Mouse (Mus musculus) lung, embryonic 15.5 days (tissue): ENCODE measurements at regions not wholly inside any gene's neighbourhood (a gene's known extent, or its start where the extent isn't known, plus 50 kb on each side); places are given as distances from the start of the nearest gene placed in this dataset.
A peak's percentile ranks its signal among the peaks of the same experiment; 100 is the strongest.

Experiments used
- ATAC-seq: fragments of 200-750 bp; cut with Nextera tagmentation; 2 replicates; pipeline ENCODE4 v1.8.0; 2017; ENCODE audit warnings: moderate number of reproducible peaks, borderline replicate concordance; ENCODE audit not compliant: low FRiP score, low TSS enrichment; ENCODE audit errors: extremely low read depth
- H3K27ac ChIP-seq: fragments of 300-500 bp; sonication (generic); 2 replicates; pipeline ENCODE4 v1.5.1; 2015; ENCODE audit warnings: moderate library complexity, mild to moderate bottlenecking, inconsistent platforms
- H3K27me3 ChIP-seq: fragments of 300-500 bp; sonication (generic); 2 replicates; pipeline ENCODE4 v1.6.1; 2015; ENCODE audit warnings: inconsistent platforms
- H3K36me3 ChIP-seq: fragments of 300-500 bp; sonication (generic); 2 replicates; pipeline ENCODE4 v1.6.1; 2015; ENCODE audit warnings: inconsistent platforms
- H3K4me1 ChIP-seq: fragments of 300-500 bp; sonication (generic); 2 replicates; pipeline ENCODE4 v1.6.1; 2015; ENCODE audit warnings: inconsistent platforms
- H3K4me2 ChIP-seq: fragments of 300-500 bp; sonication (generic); 2 replicates; pipeline ENCODE4 v1.6.1; 2015; ENCODE audit warnings: inconsistent platforms, mild to moderate bottlenecking, moderate library complexity
- H3K4me3 ChIP-seq: fragments of 300-500 bp; sonication (generic); 2 replicates; pipeline ENCODE4 v1.5.1; 2015; ENCODE audit warnings: mild to moderate bottlenecking, inconsistent platforms
- H3K9ac ChIP-seq: fragments of 300-500 bp; sonication (generic); 2 replicates; pipeline ENCODE4 v1.6.1; 2015; ENCODE audit warnings: inconsistent platforms
- H3K9me3 ChIP-seq: fragments of 300-500 bp; sonication (generic); 2 replicates; pipeline ENCODE4 v1.6.1; 2016; ENCODE audit warnings: inconsistent platforms
- WGBS: fragments of 180-500 bp; shearing (Covaris S2); methylation state at CpG from one replicate; pipeline ENCODE4 v1.1.7; 2015; 5-methylcytosine and 5-hydroxymethylcytosine counted together

DNA sequence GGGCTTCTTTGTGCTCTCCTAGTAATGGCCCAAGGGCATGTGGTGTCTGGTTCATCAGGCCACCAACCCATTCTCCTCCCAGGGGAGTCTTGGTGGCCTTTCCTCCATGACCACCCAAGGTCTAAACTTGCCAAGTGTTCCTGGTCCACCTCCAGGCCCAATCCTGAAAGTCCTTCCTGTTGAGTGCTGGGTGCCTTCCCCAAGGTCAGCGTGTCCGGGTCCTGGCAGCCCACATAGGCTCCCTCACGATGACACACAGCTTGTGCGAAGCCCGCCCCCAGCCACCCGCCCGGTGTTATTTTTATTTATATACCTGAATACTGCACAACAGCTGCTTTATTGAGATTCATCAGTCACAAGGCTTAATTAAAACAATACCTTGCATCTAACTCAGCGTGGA is 161.8 kb upstream of the A530016L24Rik start:
- Histone ChIP-seq H3K4me2 (no peak overlapping the region), H3K4me3 (no peak overlapping the region), H3K4me1 (peaks cover 12% of the 10 kb centered on the region), H3K27me3 (no peaks in the 10 kb centered on the region), H3K9me3 (no peaks in the 10 kb centered on the region), H3K36me3 (no peaks in the 10 kb centered on the region), H3K27ac (no peak overlapping the region), H3K9ac (no peak overlapping the region)
- WGBS: 83% methylated on average over 8 of the region's 8 CpGs
- no peak for ATAC-seq

DNA sequence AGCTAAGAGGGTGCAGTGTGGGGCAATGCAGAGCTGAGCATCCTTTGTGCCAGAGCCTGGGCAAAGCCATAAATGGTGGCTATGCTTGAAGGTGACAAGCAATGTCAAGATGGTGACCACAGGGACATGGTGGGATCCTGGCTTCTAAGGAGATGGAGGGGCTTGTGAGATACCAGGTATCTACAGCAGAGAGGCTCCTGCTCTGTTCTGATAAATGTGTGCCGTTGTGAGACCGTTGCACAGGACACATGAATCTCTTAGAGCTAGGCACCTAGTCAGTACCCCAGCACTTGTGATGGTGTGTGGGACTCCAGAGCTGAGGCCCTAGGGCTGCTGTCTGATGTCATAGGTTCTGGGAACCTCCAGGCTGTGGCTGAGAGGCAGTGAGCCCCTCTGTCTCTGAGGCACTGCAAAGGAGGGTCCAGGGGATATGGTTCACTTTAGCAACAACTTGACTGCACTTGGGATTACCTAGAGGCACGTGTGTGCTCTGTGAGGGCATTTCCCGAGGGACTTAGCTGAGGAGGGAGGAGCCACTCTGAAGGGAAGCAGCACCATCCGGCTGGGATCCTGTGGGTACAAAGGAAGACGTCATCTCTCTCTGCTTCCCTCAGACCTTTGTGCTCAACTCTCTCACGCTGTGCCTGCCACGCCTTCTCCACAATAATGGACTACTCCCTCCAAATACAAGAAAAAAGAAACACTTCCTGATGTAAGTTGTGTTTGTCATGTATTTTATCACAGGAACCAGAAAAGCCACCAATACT is 160.3 kb upstream of the A530016L24Rik start:
- ATAC-seq: no peak
- H3K4me2 ChIP-seq: no peak overlapping the region
- 36% methylated on average over 8 of the region's 8 CpGs for WGBS

DNA sequence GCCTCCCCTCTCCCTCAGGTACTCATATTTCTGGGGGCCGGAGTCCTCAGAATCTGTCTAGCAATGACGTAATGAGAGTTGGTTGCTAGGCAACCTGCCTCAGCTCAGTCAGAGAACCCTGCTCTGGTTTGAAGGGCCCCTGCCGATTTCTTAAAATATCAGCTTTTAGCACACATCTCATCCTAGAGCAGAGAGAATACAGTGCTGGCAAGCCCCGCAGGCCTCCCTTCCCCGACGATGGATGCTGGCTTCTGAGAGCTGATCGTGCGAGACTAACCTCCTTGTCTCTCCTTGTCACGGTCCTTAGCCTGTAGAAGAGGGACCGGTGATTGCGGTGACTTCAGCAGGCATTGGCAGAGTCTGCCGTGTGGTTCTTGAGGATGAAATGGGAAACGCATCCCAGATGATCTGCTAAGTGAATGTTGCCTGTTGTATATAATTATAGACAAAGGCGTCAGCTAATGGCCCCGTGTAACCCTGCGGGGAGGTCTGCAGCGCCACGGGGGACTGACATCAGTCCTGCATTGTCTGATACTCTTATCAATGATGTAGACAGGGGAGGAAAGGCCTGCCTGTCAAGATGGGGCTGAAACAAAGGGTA is 159.4 kb upstream of the A530016L24Rik start:
- ATAC-seq: no peak
- Histone ChIP-seq H3K27me3 (no peaks in the 10 kb centered on the region), H3K9me3 (no peaks in the 10 kb centered on the region), H3K4me1 (peaks cover 32% of the 10 kb centered on the region), H3K36me3 (no peaks in the 10 kb centered on the region), H3K9ac (no peak overlapping the region), H3K4me3 (no peak overlapping the region), H3K27ac (no peak overlapping the region), H3K4me2 (no peak overlapping the region)
- WGBS: 20% methylated on average over 18 of the region's 18 CpGs

More for the DNA sequence above, 160.3 kb upstream of the A530016L24Rik start:
- Histone ChIP-seq H3K36me3 (no peaks in the 10 kb centered on the region), H3K9ac (no peak overlapping the region), H3K27ac (no peak overlapping the region), H3K27me3 (no peaks in the 10 kb centered on the region), H3K4me3 (no peak overlapping the region), H3K9me3 (no peaks in the 10 kb centered on the region), H3K4me1 (peaks cover 24% of the 10 kb centered on the region)

DNA sequence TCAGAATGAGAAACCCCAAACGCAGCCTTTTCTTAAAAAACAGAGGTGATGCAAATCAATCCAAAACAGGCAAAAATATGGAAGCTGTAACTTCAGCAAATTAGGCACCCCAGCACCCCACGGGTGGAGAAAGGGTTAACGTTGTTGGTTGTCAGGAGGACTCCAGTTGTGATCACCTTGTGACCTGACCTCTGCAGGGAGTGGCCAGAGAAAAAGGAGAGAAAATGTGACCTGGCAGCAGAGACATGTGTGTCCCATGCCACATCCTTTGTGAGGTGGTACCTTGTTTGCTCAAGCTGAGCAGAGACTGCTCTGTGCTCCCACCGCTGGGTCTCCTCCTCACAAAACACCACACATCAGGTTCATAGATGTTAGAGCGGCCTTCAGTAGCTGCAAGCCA is 158.7 kb upstream of the A530016L24Rik start:
- Histone ChIP-seq H3K9ac (no peak overlapping the region), H3K4me2 (no peak overlapping the region), H3K27ac (no peak overlapping the region), H3K4me3 (no peak overlapping the region), H3K9me3 (no peaks in the 10 kb centered on the region), H3K4me1 (peaks cover 34% of the 10 kb centered on the region), H3K27me3 (no peaks in the 10 kb centered on the region), H3K36me3 (no peaks in the 10 kb centered on the region)
- ATAC-seq: no peak
- whole genome bisulfite sequencing: 51% methylated on average over 5 of the region's 5 CpGs

DNA sequence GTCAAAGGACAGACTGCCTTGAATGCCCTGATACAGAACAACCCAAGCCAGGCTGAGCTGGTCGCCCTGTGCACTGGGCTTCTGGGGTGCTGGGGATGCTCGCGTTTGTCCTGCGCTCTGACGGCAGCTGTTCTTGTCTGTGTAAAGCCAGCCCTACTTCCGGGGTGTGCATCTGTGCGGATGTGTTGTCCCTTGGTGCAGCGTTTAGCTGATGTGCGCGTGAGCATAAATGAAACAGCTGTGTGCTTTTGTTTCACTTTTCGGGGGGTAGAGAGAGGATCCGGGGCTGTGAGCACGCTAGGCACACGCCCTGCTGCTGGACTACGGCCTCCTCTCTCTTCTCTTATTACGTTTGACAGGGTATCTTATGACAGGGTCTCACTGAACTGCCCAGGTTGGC is 158.2 kb upstream of the A530016L24Rik start:
- H3K36me3 ChIP-seq: no peaks in the 10 kb centered on the region
- no peak overlapping the region for H3K4me2 ChIP-seq
- H3K9ac ChIP-seq: no peak overlapping the region
- H3K27me3 ChIP-seq: no peaks in the 10 kb centered on the region
- 54% methylated on average over 16 of the region's 16 CpGs for WGBS
- H3K27ac ChIP-seq: no peak overlapping the region
- H3K4me3 ChIP-seq: no peak overlapping the region
- peaks cover 34% of the 10 kb centered on the region for H3K4me1 ChIP-seq
- ATAC-seq: no peak
- no peaks in the 10 kb centered on the region for H3K9me3 ChIP-seq

DNA sequence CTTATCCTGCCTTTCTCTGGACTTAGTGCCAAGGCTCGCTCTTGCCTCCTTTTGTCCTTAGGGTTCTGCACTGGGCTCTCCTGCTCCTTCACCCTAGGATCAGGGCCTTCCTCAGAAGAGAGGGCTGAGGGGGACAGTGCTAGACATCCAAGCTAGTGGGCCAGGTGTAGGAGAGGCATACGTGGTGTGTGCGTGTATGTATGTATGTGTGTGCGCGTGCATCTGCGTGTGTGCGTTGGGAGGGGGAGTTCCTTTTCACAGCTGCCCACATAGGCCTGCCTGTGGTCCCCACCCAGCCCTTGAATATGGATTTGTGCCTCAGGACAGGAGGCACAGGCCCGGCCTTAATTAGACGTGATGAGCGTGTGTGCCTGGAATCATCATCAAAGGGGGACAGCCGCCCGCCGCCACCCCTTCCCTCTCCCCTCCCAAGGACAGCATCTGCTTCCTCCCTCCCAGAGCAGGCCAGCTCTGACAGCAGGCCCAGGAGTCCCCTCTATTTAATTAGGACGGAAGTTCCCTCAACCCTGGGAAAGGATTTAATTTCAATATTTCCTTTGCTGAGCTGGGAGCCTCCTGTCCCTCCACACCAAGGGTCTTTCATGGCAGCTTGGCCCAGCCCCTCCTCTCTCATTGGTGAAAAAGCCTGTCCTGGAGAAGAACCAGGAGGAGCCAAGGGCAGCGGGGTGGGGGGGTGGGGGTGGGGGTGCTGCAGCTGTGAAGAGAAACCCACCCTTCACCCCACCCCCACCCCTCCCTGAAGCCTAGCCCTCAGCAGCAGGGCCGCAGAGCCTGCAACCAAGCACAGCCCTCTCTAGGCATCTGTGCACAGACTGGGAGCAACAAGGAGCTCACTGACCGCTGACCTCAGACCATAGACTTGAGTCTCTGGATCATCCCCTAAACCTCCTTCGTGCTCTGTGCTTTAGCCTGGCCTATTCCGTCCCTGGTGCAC is 155.8 kb upstream of the A530016L24Rik start:
- Histone ChIP-seq H3K27me3 (no peaks in the 10 kb centered on the region), H3K36me3 (no peaks in the 10 kb centered on the region), H3K9me3 (no peaks in the 10 kb centered on the region), H3K4me3 (no peak overlapping the region), H3K9ac (no peak overlapping the region), H3K4me2 (no peak overlapping the region), H3K27ac (peak overlapping the region; percentile 31; the same call in 1 of the 2 replicates), H3K4me1 (peaks cover 34% of the 10 kb centered on the region)
- 46% methylated on average over 19 of the region's 19 CpGs for WGBS
- ATAC-seq: no peak

DNA sequence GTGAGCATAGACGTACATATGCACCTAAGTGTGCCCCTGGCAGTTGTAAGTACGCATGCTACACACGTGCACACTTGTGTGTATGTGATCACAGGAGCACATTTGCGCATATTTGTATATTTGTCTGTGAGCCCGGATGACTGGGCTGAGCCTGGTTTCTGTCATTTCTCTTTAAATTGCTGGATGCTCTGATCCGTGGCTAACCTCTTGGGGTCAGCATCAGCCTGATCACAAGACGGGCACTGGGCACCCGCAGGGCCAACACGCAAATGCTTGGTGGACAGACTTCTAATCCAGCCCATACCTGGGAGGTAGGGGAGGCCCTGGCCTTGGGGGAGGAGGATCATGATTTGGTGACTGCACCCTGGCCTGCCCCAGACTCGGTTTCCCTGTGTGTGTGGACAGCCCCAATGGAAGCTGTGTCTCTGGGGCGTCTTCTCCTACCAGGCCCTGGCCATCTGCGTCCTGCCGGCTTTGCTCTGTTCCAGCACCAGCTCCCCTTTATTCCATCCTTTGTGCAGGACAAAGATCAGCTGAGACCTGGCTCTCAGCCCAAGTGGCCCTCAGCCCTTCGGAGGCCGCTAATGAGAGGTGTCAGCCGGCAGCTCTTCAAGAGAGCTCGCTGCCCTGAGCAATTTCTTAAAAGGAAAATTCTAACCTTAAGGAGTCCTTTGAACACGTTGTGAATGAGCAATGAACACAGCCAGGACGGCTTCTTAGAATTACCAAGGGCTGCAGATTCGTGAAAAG is 155.0 kb upstream of the A530016L24Rik start:
- H3K27me3 ChIP-seq: no peaks in the 10 kb centered on the region
- no peaks in the 10 kb centered on the region for H3K9me3 ChIP-seq
- no peaks in the 10 kb centered on the region for H3K36me3 ChIP-seq
- no peak overlapping the region for H3K4me3 ChIP-seq
- ATAC-seq: no peak
- peaks cover 32% of the 10 kb centered on the region for H3K4me1 ChIP-seq
- H3K9ac ChIP-seq: no peak overlapping the region
- 42% methylated on average over 20 of the region's 20 CpGs for WGBS
- H3K27ac ChIP-seq: 0 out of 2 replicates have a peak overlapping the region, but pooled peaks have one; percentile 31
- H3K4me2 ChIP-seq: no peak overlapping the region

DNA sequence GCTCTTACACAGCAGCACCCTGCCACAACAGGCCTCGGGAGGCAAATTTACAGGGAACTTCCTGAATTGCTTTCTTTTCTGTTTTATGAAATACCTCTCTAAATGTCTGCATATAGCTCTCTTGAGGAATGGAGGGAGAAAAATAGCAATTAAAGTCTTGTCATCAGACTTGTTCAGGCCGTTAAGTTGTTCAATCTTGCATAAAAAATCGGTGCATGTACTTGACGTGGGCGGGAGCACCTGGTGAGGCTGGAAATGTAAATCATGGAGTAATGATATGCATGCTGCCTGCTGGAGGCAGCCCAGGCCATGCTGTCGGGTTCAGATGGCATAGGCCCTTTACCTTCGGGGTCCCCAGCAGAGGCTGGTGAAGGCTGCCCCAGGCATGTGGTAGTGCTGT is 153.6 kb upstream of the A530016L24Rik start:
- no peak for ATAC-seq
- Histone ChIP-seq H3K36me3 (no peaks in the 10 kb centered on the region), H3K27ac (no peak overlapping the region), H3K9ac (no peak overlapping the region), H3K4me1 (peaks cover 37% of the 10 kb centered on the region), H3K27me3 (no peaks in the 10 kb centered on the region), H3K4me3 (no peak overlapping the region), H3K4me2 (no peak overlapping the region), H3K9me3 (no peaks in the 10 kb centered on the region)
- WGBS: 77% methylated on average over 7 of the region's 7 CpGs

DNA sequence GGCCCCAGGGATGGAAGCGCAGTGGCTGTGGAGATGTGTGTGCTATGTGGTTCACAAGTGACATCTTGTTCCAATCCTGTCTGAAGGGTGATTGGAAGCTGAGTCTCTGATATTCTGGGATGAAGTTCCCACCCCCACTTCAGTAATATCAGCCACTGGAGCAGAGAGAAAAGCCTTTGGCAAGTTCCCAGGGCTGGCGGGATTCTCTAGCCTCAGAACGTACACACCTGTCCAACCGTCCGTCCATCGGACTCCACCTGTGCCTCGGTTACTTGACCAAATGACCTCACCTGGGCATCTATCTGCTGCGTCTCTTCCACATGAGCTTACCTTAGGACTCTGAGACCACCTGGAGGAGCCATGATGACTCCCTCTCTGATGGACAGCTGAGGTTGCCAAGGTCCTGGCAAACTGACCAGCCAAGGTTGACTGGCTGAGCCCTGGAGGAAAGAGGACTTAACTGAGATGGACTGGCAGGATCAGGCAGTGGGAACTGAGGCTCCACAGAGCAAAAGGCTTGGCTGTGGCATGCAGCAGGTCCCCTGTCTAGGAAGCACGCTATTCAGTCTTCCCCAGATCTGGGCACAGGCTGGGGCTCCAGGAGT is 152.5 kb upstream of the A530016L24Rik start:
- peaks cover 37% of the 10 kb centered on the region for H3K4me1 ChIP-seq
- no peak overlapping the region for H3K9ac ChIP-seq
- H3K4me3 ChIP-seq: no peak overlapping the region
- no peaks in the 10 kb centered on the region for H3K27me3 ChIP-seq
- 73% methylated on average over 9 of the region's 9 CpGs for WGBS
- ATAC-seq: no peak
- H3K9me3 ChIP-seq: no peaks in the 10 kb centered on the region
- H3K36me3 ChIP-seq: no peaks in the 10 kb centered on the region
- H3K27ac ChIP-seq: no peak overlapping the region
- no peak overlapping the region for H3K4me2 ChIP-seq

DNA sequence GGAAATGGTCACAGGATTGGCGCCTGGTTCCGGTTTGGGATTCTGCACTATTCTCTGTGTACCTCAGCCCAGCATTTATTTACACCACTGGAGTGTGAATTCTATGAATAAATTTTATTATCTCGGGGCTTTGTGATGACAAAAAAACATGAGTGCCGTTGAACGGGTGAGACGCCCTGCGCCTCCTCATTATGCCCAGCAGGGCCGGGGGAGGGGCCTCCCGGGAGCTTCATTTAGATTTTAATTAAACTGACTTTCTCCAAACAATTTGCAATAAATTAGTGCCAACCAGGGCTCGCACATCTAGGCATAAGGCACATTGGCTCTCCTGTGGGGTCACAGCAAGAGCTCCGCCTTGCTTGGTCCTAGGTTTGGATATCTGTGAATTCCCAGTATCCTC is 151.8 kb upstream of the A530016L24Rik start:
- WGBS: 73% methylated on average over 11 of the region's 11 CpGs
- Histone ChIP-seq H3K9ac (no peak overlapping the region), H3K4me3 (no peak overlapping the region), H3K27me3 (no peaks in the 10 kb centered on the region), H3K27ac (no peak overlapping the region), H3K4me2 (no peak overlapping the region), H3K9me3 (no peaks in the 10 kb centered on the region), H3K4me1 (peaks cover 37% of the 10 kb centered on the region), H3K36me3 (no peaks in the 10 kb centered on the region)
- ATAC-seq: no peak

DNA sequence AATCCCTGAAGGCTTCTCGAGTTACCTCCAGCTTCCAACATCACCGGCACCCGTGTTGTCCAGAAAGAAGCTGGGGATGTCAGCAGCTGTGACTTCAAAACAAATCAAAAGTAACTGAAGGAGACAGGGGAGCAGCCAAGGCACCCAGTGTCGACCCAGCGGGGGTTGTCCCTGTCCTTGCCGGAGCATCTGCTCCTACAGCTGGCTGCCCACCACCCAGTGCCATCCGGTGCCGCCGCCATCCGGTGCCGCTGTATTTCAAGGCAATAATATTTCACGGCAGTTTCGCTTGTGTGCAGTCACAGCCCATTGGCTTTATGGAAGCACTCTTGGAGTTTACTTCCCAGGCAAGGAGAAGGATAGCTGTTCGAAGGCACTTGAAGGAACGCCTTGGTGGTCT is 150.3 kb upstream of the A530016L24Rik start:
- no peaks in the 10 kb centered on the region for H3K27me3 ChIP-seq
- no peaks in the 10 kb centered on the region for H3K9me3 ChIP-seq
- no peak overlapping the region for H3K4me2 ChIP-seq

More for the DNA sequence above, 150.3 kb upstream of the A530016L24Rik start:
- Histone ChIP-seq H3K27ac (no peak overlapping the region), H3K4me1 (peaks cover 26% of the 10 kb centered on the region), H3K4me3 (no peak overlapping the region), H3K9ac (no peak overlapping the region), H3K36me3 (no peaks in the 10 kb centered on the region)
- no peak for ATAC-seq
- 67% methylated on average over 15 of the region's 15 CpGs for WGBS
